Mouse (Mus musculus) CD4-positive helper T cell, adult 2 months (primary cell): Measurements from ENCODE around the gene Ddx4.

Source experiments
- DNase-seq: peaks from one replicate; pipeline ENCODE4 v3.0.0-alpha.2; 2012; ENCODE audit warnings: low read depth, missing footprints, low spot score

Ddx4 gene

DNA sequence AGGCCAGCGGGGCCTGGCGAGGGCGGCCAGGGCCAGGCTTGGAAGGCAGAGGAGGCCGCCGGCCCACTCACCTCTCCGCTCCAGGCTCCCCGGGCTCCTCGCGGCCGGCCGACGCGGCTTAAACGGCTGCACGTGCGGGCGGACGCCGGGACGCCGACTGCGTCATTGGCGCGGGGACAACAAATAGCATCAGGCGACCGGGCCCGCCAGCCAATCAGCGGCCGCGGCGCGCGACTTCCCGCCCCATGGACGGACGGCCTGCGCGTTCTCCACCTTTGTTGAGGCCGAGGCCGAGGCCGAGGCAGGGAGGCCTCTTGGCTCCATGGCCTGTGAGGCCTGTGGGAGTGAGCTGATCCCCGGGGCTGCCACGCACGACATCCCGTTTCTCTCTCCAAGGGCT is at the start of gene Ddx4:
Ddx4 (minus strand) TSS at position 271 of the 400 bp plus-strand sequence.
- DNase-seq = no peak

DNA sequence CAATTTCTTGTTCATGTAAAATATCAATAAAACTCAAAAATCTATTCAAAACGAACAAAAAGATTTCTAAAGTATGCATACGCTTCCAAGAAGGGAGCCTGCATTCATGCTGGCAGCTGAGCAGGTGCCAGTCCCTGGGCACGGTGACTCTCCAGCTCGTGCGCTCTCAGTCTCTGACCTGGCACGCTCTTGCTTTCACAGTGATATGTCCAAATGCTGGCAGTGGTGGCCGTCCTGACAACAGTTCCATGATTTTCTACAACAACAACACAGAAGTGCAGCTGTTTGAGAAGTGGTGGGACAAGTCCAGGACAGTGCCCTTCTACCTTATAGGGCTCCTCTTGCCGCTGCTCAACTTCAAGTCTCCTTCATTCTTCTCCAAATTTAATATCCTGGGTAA is 49.0 kb upstream of the Ddx4 start:
- DNase-seq = no peak

DNA sequence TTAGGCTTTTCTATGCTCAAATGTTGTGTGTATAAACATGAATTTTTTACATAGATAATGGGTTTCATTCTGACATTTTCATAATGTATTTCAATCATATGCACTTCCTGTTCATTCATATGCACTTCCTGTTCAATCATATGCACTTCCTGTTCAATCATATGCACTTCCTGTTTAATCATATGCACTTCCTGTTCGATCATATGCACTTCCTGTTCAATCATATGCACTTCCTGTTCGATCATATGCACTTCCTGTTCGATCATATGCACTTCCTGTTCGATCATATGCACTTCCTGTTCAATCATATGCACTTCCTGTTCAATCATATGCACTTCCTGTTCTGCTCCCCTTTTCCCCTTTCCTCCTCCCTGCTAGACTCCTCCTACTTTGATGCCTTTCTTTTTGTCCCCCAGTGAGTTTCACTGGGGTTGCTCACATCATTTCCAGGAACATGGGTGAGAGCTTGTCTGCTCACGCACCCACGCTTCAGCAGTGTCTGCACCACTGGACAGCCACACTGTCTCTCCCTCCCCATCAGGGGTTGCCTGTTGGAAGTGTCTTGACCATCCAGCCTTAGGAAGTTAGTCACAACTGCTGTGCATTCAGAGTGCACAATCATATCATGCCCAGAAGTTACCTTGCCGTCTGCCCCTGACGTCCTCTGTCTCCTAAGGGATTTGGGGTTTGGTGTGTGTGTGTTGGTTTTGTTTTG is 43.4 kb upstream of the Ddx4 start:
- no peak for DNase-seq

DNA sequence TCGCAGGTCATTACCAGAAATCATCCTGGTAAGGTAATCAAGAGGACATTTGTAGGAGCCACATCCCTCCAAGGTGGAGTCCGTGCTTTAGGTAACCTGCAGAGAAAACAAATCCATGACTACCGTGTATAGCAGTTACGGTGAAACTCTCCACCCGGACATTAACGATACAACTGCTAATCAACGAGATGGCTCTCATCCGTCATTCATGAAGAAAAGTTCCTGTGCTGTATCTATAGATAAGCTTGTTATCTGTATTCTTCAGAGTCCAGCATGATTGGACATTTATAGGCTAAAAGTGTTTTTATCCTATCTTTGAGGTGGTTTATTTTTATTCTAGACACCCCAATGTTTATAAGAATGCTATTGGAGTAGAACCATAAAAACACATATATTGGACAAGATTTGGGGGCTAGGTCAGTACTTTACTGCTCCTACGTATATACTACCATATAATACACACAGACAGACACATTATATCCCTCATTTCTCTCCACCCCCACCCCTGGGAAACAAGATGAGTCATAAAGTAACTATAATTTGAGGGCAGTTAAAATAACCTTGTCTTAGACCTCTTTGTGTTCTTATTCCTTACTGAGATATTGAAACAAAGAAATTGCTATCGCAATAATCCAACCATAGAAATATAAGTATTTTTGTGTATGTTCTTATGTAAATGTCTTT is 40.7 kb upstream of the Ddx4 start:
- DNase-seq = no peak

DNA sequence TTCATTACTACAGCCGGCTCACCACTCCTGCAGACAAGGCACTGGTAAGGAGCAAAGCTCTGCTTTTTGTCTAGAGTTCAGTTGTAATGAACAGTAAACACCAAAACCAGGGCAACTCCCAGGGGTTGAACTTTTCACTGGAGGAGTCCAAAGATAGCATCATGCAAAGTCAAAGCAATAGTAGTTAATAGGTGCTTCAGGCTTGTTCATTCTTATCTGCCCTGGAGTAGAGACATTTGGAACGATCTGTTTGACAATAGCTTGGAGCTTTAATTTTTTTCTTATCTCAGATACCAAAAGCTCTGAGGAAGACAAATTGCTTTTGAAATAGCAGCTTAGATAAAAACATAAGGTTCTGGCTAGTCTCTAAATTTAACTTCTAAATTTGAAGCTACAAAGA is 33.9 kb upstream of the Ddx4 start:
- DNase-seq = no peak

DNA sequence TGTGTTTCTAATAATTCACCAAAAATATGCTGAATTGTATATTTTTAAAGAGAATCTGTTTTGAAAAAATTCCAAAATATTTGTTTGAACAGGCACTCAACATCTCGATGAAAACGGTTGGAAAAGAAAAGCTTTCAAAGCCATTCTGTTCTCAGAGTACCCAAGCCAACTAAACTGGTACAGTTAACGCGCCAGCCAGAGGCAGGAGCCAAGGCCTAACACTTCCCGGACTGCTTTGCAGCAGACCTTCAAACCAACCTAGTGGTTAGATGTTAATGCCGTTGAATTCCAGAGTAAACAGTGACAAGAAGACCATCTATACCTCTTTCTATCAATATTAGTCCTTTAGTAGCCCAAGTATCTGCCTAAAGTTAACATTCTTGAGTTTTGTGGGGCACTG is 31.7 kb upstream of the Ddx4 start:
- no peak for DNase-seq

DNA sequence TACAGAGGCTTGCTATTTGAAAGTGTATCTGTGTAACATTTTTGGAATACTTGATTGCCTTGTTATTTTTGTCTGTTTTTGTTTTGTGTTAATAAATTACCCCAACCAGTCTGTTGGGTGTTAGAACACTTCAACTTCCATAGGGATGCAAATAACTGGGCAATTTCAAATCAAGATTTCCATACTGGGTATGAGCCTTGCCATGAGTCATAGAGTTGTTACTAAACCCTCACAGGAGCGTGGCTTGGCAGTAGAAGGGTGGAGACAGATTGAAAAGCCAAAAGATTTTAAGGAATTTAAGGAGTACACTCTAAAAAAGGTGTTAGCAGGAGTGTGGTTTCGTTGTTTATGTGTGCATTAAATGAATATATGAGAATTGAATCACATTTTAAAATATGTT is 31.0 kb upstream of the Ddx4 start:
- DNase-seq = no peak

DNA sequence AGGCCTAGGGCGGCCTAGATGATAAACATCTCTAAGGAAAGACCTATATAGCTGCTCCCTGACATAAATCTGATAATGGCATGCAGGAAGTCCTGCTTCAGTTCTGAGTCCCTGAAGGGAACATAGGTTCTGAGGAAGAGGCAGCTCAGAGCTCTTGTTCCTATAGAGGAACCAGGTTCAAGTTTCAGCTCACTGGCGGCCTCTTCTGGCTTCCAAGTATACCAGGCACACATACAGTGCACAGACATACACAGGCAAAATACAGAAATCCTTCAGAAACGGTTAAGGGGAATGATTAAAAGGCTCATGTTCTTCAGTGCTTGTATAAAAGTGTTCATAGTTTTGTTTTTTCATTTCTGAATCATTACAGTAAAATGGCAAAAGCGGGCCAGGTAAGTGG is 25.9 kb upstream of the Ddx4 start:
- no peak for DNase-seq

DNA sequence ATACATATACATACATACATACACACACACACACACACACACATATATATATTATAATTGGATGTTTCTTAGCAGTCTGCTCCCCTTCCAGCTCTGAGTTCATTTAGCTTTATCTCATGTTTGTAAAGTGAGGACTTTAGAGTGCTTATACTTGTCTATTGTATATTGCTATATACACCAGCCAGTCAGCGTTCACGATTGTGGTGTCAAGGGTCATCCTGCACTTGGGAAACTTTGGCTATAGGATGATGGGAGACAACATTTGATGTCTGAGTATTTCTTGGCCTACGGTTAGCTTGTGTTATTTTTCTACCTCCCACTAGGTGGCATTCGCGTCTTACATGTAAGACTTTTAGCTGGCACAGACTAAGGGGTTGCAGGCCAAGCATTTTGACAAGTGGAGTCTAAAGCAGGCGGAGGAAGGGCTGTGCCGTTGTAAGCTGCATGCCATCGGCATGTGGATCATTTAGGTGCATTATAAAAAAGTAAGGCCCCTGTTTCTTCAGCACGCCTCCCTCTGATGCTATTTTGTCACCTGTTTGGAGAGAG is 21.7 kb upstream of the Ddx4 start:
- peak; percentile 68 for DNase-seq

DNA sequence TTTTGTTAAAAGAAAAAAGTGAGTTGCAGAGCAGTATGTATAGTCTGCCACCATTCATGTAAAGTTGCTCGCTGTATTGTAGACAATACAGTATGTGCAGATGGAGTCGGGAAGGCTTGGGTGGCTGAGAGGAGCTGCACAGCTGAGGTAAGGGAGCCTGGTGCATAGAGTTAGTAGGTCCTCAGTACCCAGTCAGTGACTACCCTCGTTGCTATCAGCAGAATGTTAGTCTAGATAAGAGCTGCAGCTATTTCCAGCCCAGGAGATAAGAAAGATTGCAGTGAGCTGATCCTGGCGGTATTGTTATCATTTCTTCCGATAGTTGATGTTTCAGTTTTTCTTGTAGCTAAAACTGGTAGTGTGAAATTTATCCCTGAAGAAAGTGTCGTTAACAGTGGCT is 20.5 kb upstream of the Ddx4 start:
- DNase-seq = no peak

DNA sequence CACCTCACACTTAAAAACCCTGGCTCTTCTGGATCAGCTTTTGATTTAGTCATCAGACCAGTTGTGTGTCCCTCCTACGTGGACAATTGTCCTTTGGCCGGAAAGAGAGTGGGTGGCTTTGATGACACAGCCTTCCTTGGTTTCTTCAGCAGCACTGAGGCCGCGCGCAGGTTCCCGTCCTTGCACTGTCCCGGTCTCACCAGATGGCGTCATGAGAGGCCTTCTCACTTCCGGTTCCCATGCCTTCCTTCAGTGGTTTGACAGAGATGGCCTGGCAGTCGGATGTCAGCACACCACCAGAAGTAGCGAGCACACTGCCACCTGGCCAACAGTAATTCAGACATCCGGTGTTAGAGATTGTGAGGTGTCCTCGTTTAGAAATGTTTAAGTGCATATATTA is 19.4 kb upstream of the Ddx4 start:
- DNase-seq = no peak

DNA sequence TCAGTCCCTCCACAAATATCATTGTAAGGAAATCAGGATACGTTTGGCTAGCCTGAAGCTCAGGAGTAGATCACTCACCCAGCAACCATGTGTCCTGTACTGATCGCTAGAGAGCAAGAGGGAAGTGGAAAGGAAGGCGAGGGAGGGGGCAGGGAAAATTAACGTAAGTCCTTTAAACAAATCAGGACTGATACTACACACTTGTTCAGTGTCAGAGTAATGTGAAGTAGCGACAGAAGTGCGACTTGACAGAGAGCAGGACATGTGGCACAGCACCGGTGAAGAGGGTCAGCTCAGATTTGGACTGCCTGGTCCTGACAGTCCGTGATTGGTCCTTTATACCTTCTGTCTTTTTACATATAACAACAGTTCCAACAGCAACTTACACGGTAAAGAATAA is 14.9 kb upstream of the Ddx4 start:
- DNase-seq = no peak

DNA sequence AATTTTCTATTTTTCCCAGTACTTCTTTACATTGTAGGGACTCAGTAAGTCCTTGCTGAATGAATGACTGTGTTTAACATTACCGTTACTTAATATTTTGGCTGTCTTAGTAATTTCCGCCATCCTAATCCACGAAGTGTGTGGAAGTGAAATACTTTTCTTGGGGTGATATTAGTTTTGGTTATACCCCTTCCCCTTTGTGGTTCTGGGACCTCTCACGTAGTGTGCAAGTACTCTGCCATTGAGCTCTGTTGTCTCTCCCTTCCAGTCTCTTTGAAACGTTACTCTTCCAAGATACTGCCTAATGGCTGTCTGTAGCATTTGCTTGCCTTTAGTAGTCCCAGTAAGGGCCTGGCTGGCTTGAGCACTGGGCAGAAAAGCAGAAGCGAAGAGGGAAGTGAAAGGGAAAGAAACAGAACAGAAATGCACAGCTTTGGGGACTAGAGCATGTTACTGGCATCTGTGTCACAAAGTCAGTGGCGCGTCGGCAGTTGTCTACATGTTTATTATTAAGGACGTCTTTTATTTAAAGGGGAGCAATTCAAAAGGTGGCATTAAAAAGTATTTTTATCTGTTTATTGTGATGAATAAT is 14.3 kb upstream of the Ddx4 start:
- no peak for DNase-seq

DNA sequence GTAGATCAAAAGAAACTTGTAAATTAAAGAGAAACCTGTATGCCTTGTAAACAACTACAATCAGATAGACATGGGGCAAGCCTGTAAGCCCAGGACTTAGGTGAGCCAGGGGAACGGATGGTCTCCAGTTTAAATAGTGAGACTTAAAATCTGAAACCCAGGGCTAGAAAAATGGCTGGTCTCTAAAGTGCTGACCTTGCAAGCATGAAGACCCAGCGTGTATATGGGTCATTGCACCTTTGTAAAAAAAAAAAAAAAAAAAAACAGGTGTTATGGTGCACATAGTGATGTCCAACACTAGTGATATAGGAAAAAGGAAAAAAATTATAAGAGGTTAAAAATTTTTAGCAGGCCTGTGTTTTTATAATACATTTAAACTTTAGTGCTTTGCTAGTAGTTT is 9.4 kb upstream of the Ddx4 start:
- DNase-seq = no peak

DNA sequence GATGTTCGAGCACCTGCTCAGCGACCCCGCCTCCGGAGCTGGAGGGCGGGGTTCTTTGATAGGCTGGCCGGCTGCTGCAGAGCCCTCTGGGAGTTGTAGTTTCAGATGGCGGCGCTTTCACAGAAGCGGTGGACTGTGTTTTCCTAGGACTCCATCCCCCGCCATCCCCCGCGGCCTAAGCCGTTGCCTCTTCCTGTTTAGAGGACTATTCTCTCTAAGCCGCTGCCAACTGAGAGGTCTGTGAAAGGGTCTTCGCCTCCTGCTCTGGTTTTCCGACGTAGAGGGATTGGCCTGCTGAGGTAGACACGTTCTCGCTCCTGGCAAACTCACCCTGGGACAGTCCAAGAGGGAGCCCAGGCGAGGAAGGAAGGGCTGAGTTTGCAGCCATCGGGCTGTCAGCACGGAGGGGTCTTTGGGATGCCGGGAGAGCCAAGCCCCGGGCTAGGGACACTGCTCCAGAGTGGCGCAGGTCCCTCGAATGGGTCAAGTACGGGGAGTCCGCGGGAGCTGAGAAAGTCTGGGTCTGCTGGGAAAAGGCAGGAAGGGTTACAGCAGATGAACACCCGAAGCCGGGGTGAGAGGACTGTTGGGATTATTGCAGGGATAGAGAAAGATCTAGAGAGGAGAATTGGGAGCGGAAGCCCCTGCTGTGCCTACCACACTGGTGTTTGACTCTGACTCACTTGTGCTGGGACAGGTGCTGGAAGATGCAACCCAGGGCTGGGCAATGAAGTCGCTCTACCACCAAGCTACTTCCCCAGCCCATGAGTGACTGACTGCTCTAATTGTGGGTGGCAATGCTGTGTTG is 8.5 kb upstream of the Ddx4 start, which contains the start of gene Slc38a9:
Slc38a9 (plus strand) TSS at position 178 of the 808 bp plus-strand sequence.
- peak; percentile 95 for DNase-seq

DNA sequence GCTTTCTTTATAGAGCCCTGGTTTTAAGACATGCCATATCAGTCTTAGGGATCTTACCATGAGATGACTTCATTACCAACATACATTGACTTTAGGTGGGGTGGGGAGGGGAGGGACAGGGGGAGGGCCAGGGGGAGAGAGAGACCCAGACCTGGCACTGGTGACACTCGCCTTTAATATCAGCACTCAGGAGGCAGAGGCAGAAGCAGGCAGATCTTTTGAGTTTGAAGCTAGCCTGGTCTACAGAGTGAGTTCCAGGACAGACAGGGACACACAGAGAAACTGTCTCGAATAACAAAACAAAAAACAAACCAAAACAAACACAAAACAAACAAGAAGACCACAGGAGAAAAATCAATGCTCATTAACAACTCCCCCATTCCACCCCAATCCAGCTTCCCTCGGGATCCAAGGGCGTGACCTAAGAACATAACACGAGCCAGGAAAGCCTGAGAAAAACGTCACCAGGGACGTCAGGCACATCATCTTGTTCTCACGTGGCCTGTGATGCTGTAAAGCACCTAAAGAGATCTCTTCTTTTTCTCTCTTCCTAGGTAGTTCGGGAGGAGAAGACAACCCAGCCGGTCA is 7.8 kb upstream of the Ddx4 start:
- DNase-seq = no peak

DNA sequence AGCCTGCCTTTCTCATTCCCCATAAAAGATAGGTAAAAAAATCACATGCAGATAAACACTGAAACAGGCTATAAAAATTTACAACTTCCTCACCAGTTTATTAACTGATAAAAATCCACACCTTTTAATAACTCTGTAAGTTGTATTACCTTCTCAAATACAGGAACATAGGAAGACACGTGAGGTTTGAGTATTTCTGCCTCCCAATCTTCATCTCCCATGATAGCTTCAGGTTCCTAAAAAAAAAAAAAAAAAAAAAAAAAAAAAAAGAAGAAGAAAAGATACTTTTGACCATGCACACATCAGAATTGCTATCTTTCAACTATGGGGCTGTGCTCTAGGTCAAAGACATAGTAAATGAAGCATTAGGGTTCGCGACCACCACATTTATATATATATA is 1.1 kb downstream of the Ddx4 start:
- no peak for DNase-seq

DNA sequence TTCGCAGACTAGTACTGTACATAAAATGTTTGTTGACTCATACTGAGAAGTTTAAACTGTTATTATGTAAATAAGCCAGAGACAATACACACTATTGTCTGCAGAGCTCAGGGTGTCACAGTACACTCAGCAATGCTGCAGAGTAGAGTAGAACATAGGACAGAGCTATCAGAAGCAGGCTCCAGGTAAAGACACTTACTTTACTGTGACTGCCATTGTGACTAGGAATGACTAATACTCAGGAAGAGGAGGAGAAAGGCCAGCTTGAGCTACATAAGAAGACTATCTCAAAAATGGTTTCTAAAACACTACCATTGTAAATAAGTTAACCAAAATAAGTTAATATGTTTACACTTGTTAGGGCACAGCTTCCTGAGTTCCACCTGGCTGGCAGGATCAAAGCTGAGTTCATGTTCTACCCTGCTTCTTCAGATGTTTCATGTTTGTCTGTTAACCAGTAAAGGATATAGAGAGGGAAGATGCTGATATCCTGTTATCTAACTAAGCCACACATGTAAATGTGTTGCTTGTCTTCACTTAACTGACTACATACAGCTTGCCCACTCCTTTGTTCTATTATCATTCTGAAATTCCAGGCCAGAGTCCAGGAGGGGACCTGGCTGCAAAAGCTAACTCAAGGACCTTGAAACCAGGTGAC is 6.6 kb downstream of the Ddx4 start:
- DNase-seq = no peak

DNA sequence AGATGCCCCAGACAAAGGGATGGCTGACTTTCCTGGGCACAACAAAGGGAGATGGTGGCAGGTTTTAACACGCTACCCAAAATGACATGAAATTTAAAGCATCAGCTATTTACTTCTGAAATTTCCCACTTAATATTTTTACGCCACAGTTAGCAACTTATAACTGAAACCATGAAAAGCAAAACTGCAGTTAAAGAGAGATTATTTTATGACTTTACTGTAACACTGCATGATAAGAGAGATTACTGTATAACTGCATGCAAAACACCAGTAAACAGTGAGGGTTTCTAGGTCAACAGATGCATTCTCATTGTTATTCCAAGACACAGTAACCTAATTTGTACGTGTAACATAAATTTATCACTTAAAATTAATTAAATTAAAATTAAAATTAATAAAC is 7.3 kb downstream of the Ddx4 start:
- no peak for DNase-seq

DNA sequence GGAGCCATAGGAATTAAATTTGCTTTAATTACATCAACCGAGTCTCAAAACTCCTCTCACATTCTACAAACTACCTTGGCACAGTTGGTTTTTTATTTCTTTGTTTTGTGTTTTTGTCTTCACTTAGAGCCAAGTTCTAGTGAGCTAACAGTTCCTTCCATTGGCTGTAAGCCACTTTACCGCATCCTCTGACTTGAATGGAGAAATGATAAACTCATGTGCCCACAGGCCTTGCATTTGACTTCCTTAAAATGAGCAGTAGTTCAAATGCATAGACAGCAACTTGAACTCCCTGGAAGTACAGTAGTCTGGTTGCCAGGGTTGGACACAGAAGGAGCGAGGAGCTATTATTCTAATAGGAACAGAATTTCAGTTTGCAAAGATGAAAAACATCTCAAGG is 9.4 kb downstream of the Ddx4 start:
- DNase-seq = no peak

DNA sequence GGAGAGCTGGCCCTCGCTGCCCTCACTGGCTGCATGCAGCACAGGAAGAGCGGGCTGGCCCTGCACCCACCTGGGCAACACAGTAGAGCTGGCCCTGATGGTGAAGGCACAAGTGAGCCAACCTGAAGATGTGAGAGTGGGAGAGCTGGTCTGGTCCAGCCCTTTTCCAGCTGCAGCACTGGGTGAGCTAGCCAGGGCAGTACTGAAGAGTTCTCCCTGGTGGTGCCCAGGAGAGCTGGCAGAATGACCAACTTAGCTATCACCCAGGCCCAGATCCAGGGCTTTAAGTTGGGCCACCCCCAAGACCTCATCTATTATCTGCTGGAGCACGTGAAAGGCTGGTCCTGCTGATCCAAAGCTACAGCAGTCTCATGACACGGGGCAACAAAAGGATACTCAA is 13.2 kb downstream of the Ddx4 start:
- no peak for DNase-seq
